Mouse (Mus musculus) cortical plate, adult 2 months (tissue): ENCODE data around the gene Bcam.

Experiments used
- CTCF ChIP-seq: fragments of 200-500 bp; IDR thresholded peaks from 2 replicates; pipeline ENCODE4 v1.5.1; 2011; ENCODE audit warnings: mild to moderate bottlenecking, control low read depth, low read length; ENCODE audit not compliant: insufficient read depth; ENCODE audit errors: extremely low read depth
- POLR2A ChIP-seq: fragments of 200-500 bp; IDR thresholded peaks from 2 replicates; pipeline ENCODE4 v1.6.1; 2011; ENCODE audit warnings: mild to moderate bottlenecking, low read length, control low read depth; ENCODE audit not compliant: insufficient read depth; ENCODE audit errors: extremely low read depth

DNA sequence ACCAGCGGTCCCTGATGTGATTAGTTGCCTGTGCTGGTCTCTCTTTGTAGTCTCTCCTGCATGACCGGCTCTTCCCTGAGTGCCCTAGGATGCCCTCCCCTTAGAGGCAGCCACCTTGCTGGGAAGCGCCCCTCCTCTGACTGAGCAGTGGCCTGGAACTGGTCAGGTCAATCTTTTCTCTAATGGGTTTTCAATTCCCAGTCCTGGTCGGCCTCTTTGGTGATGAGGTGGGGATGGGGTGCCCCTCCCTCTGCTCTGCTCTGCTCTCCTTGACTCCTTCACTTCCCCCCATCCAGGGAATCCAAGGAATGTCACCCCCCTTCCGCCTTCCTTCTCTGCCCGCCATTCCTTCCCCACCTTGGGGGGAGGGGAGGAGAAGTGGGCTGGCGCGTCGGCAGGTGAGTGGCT, at the start of gene Bcam:
- TF ChIP-seq CTCF (no peak), POLR2A (no peak)
